Mouse (Mus musculus) liver, adult 2 months (tissue): Measurements from ENCODE around the gene Atpaf2.

Source experiments
- CTCF ChIP-seq: fragments of 200-500 bp; IDR thresholded peaks from 2 replicates; pipeline ENCODE4 v1.5.1; 2011; ENCODE audit warnings: low read depth, low read length, control low read depth
- POLR2A ChIP-seq: fragments of 200-500 bp; IDR thresholded peaks from 2 replicates; pipeline ENCODE4 v1.6.1; 2011; ENCODE audit warnings: low read length, control low read depth; ENCODE audit not compliant: insufficient read depth; ENCODE audit errors: extremely low read depth

- TF ChIP-seq CTCF, result no peak
- TF ChIP-seq POLR2A, result no peak
These were observed 58.3 kb downstream of the Atpaf2 start for GRCm38 (mm10) chr11:60359936-60360335.
